Mouse (Mus musculus): ENCODE measurements at regions not wholly inside any gene's neighbourhood (a gene's known extent, or its start where the extent isn't known, plus 50 kb on each side); places are given as distances from the start of the nearest gene placed in this dataset.

- no peak for DNase-seq (ENCODE audit: low spot score in 2 of 2)
Measured at GRCm38 (mm10) chr6:98178005-98178404, 164.5 kb downstream of the Gm765 start.

DNA sequence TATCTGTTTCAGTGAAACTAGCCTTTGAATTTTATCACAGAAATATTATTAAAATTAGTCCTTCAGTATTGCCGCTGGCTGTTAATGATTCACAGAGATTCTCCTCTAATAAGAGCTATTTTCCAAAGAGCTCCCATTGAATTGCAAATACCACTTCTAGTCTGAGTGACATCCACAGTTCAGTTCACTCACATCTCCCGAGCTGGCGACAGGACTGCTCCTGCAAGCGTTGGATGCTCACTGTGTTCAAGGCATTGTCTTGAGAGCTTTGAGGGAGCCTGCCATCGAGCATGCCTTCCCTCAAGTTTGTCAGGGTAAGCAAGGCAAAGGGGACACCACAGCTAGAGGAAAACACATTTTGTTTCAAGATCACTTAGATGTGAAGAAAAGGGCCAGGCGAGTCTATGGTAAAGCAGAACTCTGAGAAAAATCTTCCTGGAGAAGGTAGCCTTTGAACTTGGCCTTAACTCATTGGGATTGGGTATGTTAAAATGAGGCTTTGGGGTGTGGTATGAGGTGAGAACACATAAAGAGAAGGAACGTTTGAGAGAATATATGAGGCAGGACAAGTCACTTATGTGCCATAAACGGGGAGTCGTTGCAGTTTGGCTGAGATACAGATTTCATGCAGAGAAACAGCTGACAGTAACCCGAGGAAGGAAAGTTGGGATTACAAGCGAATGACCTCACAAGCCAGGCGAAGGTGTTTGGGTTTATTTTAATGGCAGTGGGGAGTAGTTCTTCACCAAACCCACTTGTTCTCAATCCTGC is 193.3 kb downstream of the Gm765 start:
- no peak for DNase-seq (ENCODE audit: low spot score in 2 of 2)

DNA sequence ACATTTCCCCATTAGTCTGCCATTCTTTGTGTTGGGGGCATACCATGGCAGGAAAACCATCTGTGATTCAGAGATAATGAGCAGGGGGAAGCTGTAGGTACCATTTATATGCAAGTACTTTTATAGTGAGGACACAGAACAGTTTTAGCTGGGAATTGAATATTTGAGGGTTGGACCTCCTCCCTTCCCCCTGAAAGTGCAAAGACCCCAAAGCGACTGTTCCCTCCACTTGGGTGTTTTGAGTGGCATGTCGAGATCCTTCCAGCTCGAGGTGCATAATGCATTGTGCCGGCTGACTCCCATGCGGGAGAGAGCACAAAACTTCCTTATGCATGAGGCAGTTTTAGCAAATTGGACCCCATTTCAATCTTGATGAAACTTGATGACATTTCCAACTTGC is 194.7 kb downstream of the Gm765 start:
- no peak for DNase-seq (ENCODE audit: low spot score in 2 of 2)

- DNase-seq (ENCODE audit: low spot score in 2 of 2): peak in 1 of 2 experiments; percentile 26
Measured at GRCm38 (mm10) chr6:98132931-98133330, 209.6 kb downstream of the Gm765 start.

GRCm38 (mm10) chr6:98125434-98125833 is 217.1 kb downstream of the Gm765 start:
- DNase-seq (ENCODE audit: low spot score in 2 of 2): no peak

GRCm38 (mm10) chr6:98118355-98119150 is 224.0 kb downstream of the Gm765 start:
- no peak for DNase-seq (ENCODE audit: low spot score in 2 of 2)

- DNase-seq (ENCODE audit: low spot score in 2 of 2): peak; percentile 63 to 64
Measured at GRCm38 (mm10) chr6:98114327-98115134, 228.0 kb downstream of the Gm765 start.

GRCm38 (mm10) chr6:98113708-98114107 is 228.8 kb downstream of the Gm765 start:
- DNase-seq (ENCODE audit: low spot score in 2 of 2): peak; percentile 45 to 53

GRCm38 (mm10) chr6:98112495-98113115 is 229.9 kb downstream of the Gm765 start:
- DNase-seq (ENCODE audit: low spot score in 2 of 2): no peak

DNA sequence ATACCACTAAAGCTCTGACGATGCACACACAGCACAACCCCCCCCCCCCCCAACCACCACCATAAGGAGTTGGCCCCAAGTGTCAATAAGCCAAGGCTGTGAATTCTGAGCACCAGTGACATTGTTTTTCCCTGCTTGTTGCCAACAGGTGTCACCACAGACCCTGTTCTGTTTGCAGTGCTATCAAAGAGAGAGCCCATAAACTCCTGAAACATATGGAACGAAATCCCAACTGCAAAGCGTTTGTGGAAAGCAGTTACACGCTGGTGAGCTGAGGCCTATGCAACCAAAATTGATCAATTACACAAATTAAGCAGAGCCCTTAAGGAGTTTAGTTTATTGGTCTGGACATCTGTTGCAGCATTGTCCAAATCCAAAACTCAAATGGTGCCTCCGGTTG is 235.4 kb downstream of the Gm765 start:
- DNase-seq (ENCODE audit: low spot score in 2 of 2): peak in 1 of 2 experiments; percentile 10

- peak; percentile 61 to 85 for DNase-seq (ENCODE audit: low spot score in 2 of 2)
Measured at GRCm38 (mm10) chr6:98105280-98106090, 237.1 kb downstream of the Gm765 start.

- peak in 1 of 2 experiments; percentile 13 for DNase-seq (ENCODE audit: low spot score in 2 of 2)
Measured at GRCm38 (mm10) chr6:98104432-98104831, 238.1 kb downstream of the Gm765 start.

DNA sequence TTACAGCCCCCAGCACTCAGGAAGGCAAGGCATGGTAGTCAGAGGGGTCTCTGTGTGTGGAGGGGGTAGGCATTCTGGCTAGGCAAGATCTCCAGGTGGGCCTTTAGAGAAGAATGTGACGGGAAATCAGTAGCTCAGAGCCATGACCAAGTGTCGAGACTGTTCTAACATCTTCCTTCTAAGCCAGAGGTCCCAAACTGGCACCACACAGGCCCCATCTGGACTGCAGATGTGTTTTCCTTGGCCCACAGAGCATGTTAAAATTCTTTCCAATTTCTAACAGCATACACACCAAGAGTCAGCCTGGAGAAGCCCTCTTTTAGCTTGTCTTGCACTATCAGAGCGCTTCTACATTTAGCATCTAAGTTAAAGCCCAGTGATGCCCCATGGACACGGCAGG is 241.5 kb downstream of the Gm765 start:
- no peak for DNase-seq (ENCODE audit: low spot score in 2 of 2)

DNA sequence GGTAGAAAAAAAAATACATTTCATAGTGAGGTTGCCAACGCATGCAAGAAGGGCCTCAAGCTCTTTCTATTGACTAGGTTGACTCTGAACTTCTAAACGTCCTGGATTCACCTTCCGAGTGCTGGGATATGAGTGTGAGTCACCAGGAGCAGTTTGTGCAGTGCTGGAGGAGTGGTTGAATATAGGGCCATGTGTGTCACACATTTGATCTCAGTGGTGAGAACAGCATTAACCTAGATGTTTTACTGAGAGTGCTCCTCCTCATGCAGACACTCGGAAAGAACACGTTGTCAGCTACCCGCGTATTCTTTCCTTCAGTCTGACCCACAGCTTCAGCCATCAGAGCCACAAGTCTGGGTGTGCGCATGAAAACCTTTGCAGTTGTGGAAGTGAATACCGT is 243.4 kb downstream of the Gm765 start:
- no peak for DNase-seq (ENCODE audit: low spot score in 2 of 2)

DNA sequence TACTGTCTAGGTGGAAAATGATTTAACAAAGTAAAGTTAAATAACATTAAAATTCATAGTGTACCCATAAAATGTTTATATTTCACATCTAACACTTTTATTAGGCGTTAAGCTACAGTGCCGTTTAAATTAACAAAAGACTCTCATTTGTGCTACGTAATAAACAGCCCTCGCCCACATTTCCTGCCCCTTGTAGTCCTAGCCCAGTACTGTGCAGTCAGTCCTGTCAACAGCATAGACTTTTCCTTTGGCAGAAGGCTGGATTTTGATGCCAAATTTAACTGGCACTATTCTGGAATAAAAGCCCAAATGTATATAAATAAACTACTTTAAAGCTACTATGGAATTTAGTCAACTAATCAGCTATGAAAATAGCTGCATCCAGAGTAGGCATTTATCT is 247.3 kb downstream of the Gm765 start:
- DNase-seq (ENCODE audit: low spot score in 2 of 2): no peak

DNA sequence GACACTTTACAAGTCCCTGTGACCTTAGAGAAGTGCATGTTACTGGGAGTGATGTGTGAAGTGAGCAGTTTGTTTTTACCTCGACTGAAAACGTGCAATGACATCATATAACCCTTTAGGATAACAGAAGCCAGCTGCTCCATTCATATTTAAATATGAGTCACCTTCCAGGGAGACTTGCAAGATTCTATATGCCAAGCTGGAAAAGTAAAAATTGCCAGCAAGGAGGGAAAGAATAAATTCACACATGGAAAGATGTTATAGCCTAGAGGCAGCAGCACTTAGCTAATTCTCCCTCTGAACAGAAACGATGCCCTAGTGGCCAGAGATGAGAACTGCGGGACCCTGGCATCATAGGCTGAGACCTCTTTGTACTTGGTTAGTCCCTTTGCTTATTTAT is 253.4 kb downstream of the Gm765 start:
- peak in 1 of 2 experiments; percentile 46 for DNase-seq (ENCODE audit: low spot score in 2 of 2)

- no peak for DNase-seq (ENCODE audit: low spot score in 2 of 2)
Measured at GRCm38 (mm10) chr6:98080076-98080475, 262.5 kb downstream of the Gm765 start.
